Mouse (Mus musculus): ENCODE data around the gene Cd247.

- TF ChIP-seq CTCF (IDR thresholded peaks at IDR 0.05; ENCODE audit: control insufficient read depth, insufficient read depth, insufficient replicate concordance, low read depth, low read length), result no peak
- TF ChIP-seq POLR2A (IDR thresholded peaks at IDR 0.05; ENCODE audit: control insufficient read depth, low read depth, low read length), result no peak
Measured at GRCm38 (mm10) chr1:165755194-165755593, 33.3 kb upstream of the Cd247 start.
